Mouse (Mus musculus): Measurements from ENCODE around the gene Fn1.

Gene Fn1

GRCm38 (mm10) chr1:71605751-71606150 lies 47.2 kb downstream of the Fn1 start:
- DNase-seq (ENCODE audit: low spot score): no peak

DNA sequence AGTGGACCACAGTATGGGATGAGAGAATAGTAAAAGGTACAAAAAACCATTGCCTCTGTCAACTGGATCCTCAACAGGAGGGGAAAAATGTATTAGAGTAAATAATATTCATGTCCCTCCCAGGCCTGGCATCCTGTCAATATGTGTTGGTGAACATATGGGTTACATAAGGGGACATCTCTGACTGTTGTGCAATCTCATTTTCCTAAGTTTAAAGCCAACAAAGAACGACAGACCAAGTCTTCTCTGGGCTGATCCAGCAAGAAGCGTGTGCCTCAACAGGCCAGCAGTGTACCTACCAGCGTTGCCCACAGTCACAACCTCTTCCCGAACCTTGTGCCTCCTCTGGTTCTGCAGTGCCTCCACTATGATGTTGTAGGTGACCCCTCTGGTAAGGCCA lies 57.6 kb downstream of the Fn1 start:
- DNase-seq (ENCODE audit: low spot score): no peak

- DNase-seq (ENCODE audit: low spot score): no peak
Observed at GRCm38 (mm10) chr1:71594268-71594667, 58.7 kb downstream of the Fn1 start.

DNA sequence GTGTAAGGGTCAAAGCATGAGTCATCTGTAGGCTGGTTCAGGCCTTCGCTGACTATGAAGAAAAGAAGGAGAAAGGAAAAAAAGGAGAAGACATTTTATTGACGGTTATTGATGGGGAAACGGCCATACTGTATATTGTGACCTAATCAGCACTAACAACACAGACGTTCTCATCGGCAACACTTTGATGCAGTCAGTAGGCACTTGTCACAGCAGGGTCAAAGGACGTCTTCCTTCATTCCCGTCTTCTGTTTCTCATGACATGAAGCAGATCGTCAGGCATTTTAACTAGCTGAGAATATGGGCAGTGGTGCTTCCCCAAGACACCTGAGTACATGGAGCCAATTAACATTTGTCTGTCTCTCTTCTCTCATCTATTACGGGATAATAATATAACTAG lies 59.8 kb downstream of the Fn1 start:
- no peak for DNase-seq (ENCODE audit: low spot score)

GRCm38 (mm10) chr1:71590038-71590437 lies 63.0 kb downstream of the Fn1 start:
- DNase-seq (ENCODE audit: low spot score): no peak

DNA sequence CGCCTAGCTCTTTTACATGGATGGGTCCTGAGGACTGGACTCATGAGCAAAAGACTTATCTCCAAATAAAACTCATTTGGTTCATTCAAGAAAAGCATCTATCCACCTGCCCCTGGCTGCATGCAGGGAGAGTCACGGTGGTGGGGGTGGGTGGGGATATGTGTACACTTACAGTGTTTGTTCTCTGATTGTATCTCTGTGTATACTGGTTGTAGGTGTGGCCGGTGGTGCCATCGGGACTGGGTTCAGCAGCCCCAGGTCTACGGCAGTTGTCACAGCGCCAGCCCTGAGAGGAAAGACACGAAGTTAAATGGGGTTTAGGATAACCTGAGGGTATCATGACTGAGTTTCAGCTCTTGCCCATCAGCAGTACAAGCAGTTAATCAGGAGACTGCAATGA lies 66.3 kb downstream of the Fn1 start:
- DNase-seq (ENCODE audit: low spot score): no peak

DNA sequence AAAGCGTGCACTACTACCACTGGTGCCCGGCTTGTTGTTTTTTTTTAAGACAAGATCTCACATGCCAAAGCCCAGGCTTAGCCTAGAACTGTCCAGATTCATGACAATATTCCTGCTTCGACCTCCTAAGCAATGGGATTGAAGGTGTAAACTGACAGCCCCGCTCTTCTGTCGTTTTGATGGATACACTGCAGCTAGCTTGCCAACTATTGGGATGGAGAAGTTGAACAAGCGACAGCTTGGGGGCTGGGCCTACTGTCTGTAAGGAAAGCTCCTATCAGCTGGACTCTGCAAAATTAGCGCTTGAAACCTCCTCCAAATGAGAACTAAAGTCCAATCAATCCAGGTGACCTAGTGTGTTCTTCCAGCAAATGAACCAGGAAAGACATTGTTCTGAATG lies 69.1 kb downstream of the Fn1 start:
- no peak for DNase-seq (ENCODE audit: low spot score)

GRCm38 (mm10) chr1:71583302-71583701 lies 69.7 kb downstream of the Fn1 start:
- no peak for DNase-seq (ENCODE audit: low spot score)

GRCm38 (mm10) chr1:71580408-71580807 lies 72.6 kb downstream of the Fn1 start:
- DNase-seq (ENCODE audit: low spot score): no peak

GRCm38 (mm10) chr1:71579526-71579925 lies 73.5 kb downstream of the Fn1 start:
- no peak for DNase-seq (ENCODE audit: low spot score)

DNA sequence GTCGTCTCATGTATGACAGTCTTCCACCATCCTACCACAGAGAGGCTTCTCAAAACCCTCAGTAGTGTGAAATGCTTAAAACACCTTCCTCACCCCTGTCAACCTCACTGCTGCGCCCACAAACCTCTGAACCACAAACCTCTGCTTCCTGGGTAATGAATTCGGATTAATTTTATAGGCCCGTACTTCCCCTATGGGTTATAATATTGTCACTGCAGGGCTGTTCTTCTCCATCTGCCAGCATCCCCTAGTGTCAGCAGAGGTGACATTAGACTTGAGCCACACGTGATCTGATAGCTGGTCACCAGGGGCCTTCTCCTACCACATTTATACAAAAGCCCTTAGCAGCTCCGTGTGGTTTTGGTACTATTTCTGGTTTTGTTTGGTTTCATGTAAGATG lies 76.2 kb downstream of the Fn1 start:
- DNase-seq (ENCODE audit: low spot score): no peak

DNA sequence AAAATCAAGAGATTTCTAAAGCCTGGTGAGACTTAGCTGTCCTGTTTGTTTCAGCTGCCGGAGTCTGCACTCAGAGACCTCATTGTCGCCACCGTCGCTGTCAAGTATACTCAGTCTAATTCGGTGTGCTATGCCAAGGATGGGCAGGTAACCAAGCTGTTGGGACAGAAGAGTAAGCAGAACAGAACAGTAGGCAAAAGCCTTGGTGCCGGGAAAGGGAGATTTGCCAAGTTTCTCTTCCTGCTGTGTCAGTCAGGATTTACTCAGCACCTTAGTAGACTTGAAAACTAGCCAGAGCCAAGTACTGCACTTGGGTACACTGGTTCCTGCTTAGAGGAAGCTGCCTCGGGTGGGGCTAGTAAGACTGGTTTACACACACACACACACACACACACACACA lies 77.0 kb downstream of the Fn1 start:
- DNase-seq (ENCODE audit: low spot score): no peak

DNA sequence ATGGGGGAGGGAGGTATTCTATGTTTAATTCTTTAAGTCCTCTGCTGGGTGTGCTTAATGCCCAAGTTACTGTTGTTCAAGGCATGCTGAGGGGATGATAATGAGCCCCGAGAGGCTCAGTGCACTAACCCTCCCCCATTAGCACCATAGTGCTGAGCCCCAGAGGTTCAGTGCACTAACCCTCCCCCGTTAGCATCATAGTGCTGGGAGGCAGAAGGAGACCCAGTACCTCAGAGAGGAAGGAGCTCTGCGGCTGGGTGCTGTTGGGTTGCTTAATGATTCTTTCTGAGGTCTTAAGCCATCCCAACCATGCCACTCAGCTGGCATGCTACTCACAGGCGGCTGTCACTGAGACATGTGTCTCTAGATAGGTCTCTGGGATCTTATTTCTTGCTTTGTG lies 82.9 kb downstream of the Fn1 start:
- no peak for DNase-seq (ENCODE audit: low spot score)

DNA sequence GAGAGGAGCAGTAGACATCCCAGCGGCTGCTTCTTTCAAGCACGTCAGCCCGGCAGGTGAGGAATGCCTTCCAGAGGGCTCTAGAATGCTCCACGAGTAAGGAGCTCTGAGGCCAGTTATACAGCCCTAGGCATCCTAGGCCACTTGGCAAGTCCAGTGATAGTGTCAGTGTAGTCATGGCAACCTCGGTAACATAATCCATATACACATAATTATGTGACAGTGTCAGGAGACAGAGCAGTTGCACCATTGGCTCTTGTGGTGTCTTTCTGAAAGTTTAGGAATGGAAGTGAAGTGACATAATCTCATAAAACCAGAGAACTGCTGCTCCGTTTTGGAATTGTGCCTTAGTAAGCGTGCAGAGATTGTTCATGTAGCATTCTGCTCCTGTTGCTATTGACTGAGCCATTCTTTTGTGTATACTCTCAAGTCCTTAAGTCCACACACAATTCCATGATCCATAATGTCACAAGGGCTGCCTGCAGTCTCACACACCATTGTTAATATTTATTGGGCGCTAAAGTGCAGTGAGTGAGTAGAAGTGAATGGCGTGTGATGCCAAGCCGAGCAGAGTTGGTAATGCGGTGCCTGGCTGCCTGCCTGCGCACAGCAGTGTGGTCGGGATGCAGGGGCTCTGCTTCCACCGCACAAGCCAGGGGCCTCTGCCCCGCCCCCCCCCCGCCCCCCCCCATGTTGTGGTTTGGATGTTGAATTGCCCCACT lies 85.0 kb downstream of the Fn1 start:
- DNase-seq (ENCODE audit: low spot score): no peak

DNA sequence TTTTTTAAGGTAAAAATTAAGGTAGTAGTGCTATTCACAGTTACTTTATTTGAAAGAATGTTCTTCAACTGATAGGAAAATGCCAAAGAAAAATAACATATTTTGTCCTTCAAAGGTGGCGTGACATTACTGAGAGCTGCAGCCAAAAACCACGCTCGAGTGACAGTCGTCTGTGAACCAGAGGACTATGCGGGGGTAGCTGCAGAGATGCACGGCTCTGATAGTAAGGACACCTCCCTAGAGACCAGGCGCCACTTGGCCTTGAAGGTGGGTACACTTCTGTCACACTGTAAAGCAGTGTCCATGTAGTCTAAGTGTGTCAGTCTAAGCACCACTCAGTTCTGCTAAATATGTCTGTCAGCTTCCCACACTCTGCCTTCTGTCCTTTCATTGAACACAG lies 88.7 kb downstream of the Fn1 start:
- no peak for DNase-seq (ENCODE audit: low spot score)

DNA sequence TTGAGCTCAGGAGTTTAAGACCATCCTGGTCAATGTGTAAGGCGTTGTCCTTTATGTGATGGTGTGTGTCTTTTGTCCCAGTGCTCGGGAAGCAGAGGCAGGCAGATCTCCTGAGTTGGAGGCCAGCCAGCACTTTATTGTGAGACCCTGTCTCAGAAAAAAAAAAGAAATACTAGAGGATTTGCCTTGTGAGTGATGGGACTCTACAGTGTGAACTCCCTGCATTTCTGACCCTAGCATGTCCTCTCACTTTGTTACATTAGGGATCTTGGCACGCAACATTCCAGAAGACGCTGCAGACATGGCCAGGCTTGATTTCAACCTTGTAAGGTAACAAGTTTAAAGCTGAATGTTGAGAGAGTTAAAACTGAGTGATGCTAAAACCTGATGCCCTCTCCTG lies 92.4 kb downstream of the Fn1 start:
- DNase-seq (ENCODE audit: low spot score): no peak

GRCm38 (mm10) chr1:71556688-71557612 lies 96.0 kb downstream of the Fn1 start, which contains the start of gene Atic:
Atic (plus strand) TSS chr1:71557150.
- peak; percentile 95 for DNase-seq (ENCODE audit: low spot score)

DNA sequence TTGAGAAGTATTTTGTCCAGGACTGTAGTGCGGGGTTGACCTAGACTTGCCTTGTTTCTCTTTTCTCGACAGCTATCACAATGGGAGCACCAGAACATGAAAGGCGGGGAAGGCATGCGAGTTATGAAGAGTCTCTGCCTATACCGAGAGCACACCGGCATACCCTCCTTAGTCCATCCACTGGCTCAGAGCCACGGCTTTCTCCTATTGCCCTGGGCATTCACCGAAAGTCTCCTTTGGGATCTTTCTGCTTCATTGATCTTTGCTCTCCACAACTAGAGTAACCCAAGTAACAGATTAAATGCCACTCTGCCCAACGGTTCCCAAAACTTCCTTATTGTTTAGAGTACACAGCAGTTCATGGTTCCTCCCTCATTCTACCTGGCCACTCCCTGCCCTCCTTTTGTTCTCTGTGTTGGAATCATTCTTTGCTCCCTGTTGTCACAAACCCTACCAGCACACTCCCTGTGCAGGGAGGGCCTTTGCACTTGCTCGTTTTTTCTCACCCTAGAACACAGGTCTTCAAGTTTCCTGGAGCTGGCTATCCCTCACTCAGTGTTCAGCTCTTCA lies 102.3 kb downstream of the Fn1 start:
- DNase-seq (ENCODE audit: low spot score): no peak

DNA sequence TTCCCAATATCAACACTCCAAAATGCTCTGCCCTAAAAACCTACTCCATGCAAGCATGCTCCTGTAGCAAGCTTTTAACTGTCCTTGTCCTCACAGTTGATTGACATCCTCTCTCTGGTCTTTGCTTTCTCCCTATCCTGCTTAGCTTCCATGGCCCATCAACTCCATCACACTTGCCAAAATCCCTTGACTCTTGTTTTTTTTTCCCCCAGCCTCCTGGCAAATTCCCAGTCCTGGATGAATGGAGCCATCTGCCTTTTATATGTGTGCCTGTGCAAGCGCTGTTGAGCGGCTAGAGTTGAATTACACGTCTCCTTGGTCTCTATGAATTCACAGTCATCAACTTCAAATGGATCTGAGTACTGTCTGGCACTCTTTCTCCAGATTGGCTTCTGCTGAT lies 112.6 kb downstream of the Fn1 start:
- no peak for DNase-seq (ENCODE audit: low spot score)

- DNase-seq (ENCODE audit: low spot score): no peak
Observed at GRCm38 (mm10) chr1:71539641-71540040, 113.4 kb downstream of the Fn1 start.
